Mouse (Mus musculus): Measurements from ENCODE around the gene Foxk1.

Gene Foxk1

DNA sequence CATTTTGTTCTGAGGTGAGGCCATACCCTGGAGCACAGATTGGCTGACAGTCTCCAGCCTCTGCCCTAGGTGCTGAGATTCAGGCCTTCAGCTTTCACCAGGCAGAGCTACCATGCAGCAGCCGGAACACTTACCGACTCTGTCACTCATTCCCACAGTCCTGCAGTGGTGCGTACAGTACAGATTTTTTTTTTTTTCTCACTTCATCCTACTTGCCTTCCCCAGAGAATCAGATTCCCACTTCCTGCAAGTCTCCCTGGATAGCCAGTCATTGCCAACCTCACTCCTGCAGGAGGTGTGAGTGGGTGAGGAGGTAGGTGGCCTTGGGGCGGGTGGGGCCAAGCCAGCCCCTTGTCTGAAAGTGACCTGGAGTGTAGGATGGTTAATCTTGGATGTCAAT, 19.0 kb downstream of the Foxk1 start:
- DNase-seq (ENCODE audit: low spot score) = no peak

DNA sequence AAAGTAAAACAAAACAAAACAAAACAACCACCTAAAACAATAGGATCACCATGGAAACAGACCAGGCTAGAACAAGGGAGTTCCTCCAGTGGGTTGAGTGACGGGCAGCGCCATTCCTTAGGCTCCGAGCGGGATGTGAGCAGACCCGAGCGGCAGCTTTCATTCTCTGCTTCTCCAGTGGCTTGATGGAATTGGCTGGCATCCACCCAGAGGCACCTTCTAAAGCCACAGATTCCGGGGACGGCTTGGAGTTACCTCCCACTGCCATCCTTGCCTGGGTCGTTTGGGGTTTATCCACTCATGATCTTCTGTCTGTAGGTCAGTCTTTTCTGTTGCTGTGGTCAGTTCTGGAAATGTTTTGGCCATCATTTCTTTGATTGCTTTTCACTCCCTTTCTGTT, 19.6 kb downstream of the Foxk1 start:
- DNase-seq (ENCODE audit: low spot score) = no peak

GRCm38 (mm10) chr5:142421886-142422285, 20.6 kb downstream of the Foxk1 start:
- DNase-seq (ENCODE audit: low spot score) = no peak

GRCm38 (mm10) chr5:142423141-142423540, 21.8 kb downstream of the Foxk1 start:
- no peak for DNase-seq (ENCODE audit: low spot score)

- no peak for DNase-seq (ENCODE audit: low spot score)
These were observed 22.4 kb downstream of the Foxk1 start for GRCm38 (mm10) chr5:142423701-142424100.

- DNase-seq (ENCODE audit: low spot score) = peak; percentile 76
These were observed 23.5 kb downstream of the Foxk1 start for GRCm38 (mm10) chr5:142424627-142425349.

DNA sequence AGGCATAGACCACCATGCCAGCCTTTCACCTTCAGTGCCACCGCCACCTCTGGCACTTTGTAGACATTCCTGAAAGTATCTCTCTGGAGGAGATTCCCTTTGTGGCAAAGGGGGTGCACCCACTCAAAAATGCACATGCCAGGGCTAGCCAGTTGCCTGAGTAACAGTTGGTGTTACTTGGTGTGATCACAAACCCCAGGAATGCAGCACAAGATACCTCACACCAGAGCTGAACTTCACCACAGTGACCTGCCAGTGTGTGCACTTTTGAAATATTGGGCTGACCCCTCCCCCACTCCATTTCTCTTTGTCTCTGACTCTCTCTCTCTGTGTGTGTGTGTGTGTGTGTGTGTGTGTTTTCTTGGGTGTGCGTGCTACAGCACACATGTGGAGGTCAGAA, 25.2 kb downstream of the Foxk1 start:
- DNase-seq (ENCODE audit: low spot score) = no peak

DNA sequence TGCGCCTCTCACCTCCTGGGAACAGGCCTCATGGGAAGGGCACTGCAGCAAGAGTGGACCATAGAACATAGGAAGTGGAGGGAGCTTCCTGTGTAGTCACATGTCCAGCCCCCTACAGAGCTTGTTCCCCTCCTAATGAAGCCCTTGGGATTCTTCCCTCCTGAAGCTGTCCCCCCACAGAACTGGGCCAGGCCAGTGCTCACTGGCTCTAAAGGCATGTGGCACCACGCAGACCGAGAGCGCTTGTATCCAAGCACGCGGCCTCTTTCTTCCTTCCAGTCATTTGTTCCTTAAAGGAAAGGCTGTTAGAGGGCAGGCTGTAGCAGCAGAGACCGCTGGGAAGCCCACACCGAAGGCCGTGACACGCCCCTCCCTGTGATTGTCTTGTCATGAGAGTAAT, 26.6 kb downstream of the Foxk1 start:
- DNase-seq (ENCODE audit: low spot score) = no peak

GRCm38 (mm10) chr5:142428691-142429090, 27.4 kb downstream of the Foxk1 start:
- DNase-seq (ENCODE audit: low spot score) = no peak

DNA sequence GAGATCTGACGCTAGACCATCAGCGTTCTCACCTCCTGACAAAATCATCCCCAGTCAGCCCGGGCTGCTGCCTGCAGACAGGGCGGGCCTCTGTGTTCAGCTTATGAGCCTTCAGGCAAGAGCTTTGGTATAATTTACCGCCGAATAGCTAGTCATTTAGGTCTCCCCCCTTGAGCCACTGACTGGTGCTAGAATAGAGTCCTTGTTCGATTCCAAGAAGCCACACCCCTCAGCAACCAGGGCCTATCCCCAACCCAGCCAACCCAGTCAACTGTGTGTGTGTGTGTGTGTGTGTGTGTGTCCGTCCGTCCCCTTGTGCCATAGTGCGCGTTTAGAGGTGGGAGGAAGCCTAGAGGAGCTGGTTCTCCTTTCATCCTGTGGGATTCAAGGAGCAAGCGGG, 29.7 kb downstream of the Foxk1 start:
- DNase-seq (ENCODE audit: low spot score) = no peak

DNA sequence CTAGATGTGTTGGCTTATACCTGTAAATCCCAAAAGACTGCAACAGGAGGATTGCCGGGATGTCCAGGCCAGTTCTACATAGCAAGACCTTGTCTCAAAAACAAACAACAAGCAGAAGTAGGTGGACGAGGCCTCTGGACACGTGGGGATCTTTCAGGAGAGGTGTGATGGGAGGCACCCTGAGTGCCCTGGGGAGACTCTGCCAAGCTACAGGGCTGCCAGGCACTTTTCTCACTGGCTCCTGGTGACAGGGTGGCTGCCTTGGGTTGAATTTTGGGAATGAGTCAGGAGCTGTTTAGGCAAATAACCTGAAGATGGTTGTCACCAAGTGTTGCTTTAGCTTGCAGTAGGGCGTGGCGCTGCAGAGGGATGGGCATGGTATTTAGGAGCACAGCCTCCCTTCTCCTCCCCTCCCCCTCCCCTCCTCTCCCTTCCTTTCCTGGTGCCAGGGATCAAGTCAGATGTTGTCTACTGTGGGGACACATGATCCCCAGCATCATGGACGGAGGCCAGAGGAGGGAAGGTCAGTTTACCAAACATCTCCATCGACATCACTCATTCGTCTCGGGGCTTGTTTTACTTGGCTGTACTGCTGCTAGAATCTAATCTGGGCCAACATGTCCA, 30.6 kb downstream of the Foxk1 start:
- peak; percentile 61 for DNase-seq (ENCODE audit: low spot score)

DNA sequence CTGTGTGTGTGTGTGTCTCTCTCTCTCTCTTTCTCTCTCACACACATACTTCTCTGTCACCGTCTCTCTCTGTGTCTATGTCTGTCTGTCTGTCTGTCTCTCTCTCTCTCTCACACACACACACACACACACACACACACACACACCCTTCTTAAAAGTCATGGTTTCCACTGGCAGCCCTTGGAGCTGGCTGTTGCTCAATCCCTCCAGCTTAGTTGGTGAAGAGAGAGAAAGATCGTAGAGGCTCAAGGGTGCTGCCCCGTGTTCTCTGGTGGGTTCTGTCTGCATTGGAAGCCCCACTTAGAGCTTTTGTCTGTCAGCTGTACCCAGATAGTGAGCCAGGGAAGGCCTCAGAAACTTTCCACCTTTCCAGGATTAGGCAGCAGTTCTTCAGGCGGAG, 31.4 kb downstream of the Foxk1 start:
- DNase-seq (ENCODE audit: low spot score) = no peak

GRCm38 (mm10) chr5:142434052-142434451, 32.8 kb downstream of the Foxk1 start:
- DNase-seq (ENCODE audit: low spot score) = no peak

DNA sequence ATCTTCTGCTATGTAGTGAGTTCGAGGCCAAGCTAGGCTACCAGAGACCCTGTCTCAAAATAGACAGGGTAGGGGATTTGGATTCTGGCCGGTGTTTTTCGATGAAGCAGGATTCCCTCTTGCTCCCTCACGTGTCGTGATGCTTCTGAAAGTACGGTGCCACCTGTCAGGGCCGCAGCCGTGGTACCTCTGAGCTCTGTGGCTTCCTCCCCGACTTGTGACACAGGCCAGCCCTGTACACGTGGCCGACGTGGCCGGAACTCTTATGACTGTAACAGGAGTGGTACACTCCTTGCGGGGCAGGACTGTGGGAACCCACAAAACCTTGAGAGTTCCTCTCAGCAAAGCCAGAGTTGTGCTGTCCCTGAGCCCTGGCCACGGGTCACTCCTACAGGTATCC, 34.4 kb downstream of the Foxk1 start:
- no peak for DNase-seq (ENCODE audit: low spot score)

GRCm38 (mm10) chr5:142438380-142438938, 37.2 kb downstream of the Foxk1 start:
- DNase-seq (ENCODE audit: low spot score) = no peak

DNA sequence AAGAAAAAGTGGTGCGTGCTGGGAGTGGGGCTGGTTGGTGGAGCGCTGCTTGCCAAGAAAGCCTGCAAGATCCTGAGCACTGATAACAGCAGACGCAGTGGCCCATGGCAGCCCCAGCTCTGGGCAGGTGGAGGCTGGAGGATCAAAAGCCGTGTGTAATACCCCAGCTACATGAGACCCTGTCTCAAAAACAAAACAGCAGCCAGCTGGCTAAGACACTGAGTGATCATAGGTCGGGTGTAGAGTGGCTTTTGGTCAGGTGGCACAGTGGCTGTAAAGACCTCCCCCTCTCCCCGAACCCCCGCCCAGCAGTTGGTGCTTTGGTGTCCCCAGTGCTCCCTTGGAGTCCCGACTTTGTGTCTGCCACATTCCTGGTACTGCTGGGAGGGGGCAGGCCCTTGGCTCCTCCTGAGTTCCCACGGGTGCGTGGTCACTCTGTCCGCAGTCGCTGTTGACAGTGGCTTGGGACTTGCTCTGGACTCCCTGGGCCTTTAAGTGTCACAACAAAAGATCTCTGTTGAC, 38.7 kb downstream of the Foxk1 start:
- DNase-seq (ENCODE audit: low spot score) = peak; percentile 68

GRCm38 (mm10) chr5:142440451-142441147, 39.3 kb downstream of the Foxk1 start:
- peak; percentile 91 for DNase-seq (ENCODE audit: low spot score)

DNA sequence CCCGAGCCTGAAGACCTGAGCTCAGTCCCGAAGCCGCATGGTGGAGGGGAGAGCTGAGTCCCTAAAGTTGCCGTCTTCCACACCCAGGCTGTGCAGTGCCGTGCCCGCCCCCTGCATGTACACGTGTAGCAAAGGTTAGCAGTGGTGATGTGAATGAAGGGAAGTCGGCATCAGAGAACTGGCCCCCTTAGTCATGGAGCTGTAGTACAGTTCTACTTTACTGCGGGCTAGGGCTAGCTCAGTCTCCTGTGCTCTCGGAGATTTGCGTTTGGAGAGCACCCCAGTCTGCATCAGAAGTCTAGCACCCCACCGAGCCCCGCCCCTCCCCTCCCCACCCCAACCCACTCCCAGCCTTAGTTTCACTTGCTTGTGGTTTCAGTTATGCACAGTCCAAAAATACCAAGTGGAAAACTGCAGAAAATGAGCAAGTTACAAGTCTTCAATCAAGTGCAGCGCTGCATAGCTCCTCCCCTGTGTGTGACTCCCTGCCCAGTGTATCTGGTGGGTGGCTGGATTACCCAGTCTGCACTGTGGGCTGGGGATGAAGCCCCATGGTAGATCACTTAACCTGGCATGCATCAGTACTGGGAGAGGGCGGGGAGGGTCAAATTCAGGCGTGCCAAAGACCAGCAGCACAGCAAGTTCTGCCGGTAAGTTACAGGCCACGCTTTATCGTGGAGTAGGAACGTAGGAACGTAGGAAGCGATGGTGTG, 40.2 kb downstream of the Foxk1 start:
- DNase-seq (ENCODE audit: low spot score) = no peak

DNA sequence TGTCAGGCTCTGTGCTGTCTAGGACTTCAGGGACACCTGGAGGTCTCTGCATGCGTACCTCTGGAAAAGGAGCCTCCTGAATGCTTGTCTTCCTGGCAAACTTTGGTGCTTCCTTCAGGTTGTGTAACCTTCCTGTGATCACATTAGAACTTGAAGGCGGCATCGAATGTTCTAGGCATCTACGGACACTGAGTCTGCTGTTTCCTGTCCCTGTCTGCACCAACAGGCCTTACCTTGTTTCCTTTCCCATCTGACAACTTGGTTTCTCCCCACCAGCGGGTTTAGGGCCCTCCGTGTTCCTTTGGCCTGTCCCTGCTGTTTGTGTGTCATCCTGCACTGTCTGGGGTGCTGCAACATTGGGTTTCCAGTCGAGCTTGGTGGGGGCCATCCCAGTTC, 40.7 kb downstream of the Foxk1 start:
- no peak for DNase-seq (ENCODE audit: low spot score)

GRCm38 (mm10) chr5:142443514-142443913, 42.2 kb downstream of the Foxk1 start:
- no peak for DNase-seq (ENCODE audit: low spot score)

DNA sequence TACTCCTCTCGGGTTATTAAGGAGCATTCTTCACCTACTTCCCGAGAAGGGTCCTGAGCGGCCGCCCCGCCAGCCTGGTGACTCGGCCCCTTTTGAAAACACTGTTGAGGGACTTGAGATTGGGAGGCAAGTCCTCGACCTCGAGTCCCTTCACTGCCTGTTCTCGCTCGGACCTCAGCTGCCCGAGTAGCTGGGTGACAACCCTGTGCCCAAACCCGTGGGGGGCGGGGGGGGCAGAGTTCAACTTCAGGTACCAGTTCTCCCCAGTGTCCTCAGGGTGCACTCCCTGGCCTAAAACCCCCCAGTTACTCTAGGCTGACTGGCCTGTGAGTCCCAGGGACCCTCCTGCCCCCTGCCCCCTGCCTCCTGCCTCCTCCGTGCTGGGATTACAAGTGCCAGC, 42.7 kb downstream of the Foxk1 start:
- no peak for DNase-seq (ENCODE audit: low spot score)

Measured in MN1 (cell line).